Mouse (Mus musculus) cortical plate, adult 2 months (tissue): ENCODE measurements around the gene Sec23b.

Experiments used
- CTCF ChIP-seq: fragments of 200-500 bp; IDR thresholded peaks from 2 replicates; pipeline ENCODE4 v1.5.1; 2011; ENCODE audit warnings: mild to moderate bottlenecking, control low read depth, low read length; ENCODE audit not compliant: insufficient read depth; ENCODE audit errors: extremely low read depth
- POLR2A ChIP-seq: fragments of 200-500 bp; IDR thresholded peaks from 2 replicates; pipeline ENCODE4 v1.6.1; 2011; ENCODE audit warnings: mild to moderate bottlenecking, low read length, control low read depth; ENCODE audit not compliant: insufficient read depth; ENCODE audit errors: extremely low read depth

- TF ChIP-seq CTCF, result no peak
- TF ChIP-seq POLR2A, result no peak
These were observed 28.2 kb upstream of the Sec23b start for GRCm38 (mm10) chr2:144527821-144528174.
